Mouse (Mus musculus) hindbrain, embryonic 15.5 days (tissue): ENCODE results near the gene Hnrnpa3. TPM values are rescaled to one million over a fixed set of nuclear protein-coding genes. Genes with fewer than 3 reads are reported as not detected.
A peak's percentile ranks its signal among the peaks of the same experiment; 100 is the strongest.

Source experiments
- ATAC-seq: fragments of 200-750 bp; cut with Nextera tagmentation; 2 replicates; pipeline ENCODE4 v1.8.0; 2017; ENCODE audit warnings: low read depth, moderate number of reproducible peaks, moderate TSS enrichment; ENCODE audit not compliant: low FRiP score
- H3K27ac ChIP-seq: fragments of 300-500 bp; sonication (generic); replicated peaks from 2 replicates; pipeline ENCODE4 v1.5.1; 2015; ENCODE audit warnings: mild to moderate bottlenecking, inconsistent platforms
- H3K27me3 ChIP-seq: fragments of 300-500 bp; sonication (generic); 2 replicates; pipeline ENCODE4 v1.6.1; 2015; ENCODE audit warnings: control low read depth, inconsistent platforms
- H3K36me3 ChIP-seq: fragments of 300-500 bp; sonication (generic); 2 replicates; pipeline ENCODE4 v1.6.1; 2015; ENCODE audit warnings: control low read depth, inconsistent platforms
- H3K4me1 ChIP-seq: fragments of 300-500 bp; sonication (generic); replicated peaks from 2 replicates; pipeline ENCODE4 v1.6.1; 2015; ENCODE audit warnings: control low read depth, inconsistent platforms
- H3K4me2 ChIP-seq: fragments of 300-500 bp; sonication (generic); 2 replicates; pipeline ENCODE4 v1.6.1; 2015; ENCODE audit warnings: moderate library complexity, mild to moderate bottlenecking, inconsistent platforms
- H3K4me3 ChIP-seq: fragments of 300-500 bp; sonication (generic); 2 replicates; pipeline ENCODE4 v1.5.1; 2015; ENCODE audit warnings: mild to moderate bottlenecking, inconsistent platforms
- H3K9ac ChIP-seq: fragments of 300-500 bp; sonication (generic); 2 replicates; pipeline ENCODE4 v1.6.1; 2015; ENCODE audit warnings: inconsistent platforms
- H3K9me3 ChIP-seq: fragments of 300-500 bp; sonication (generic); 2 replicates; pipeline ENCODE4 v1.6.1; 2016; ENCODE audit warnings: control low read depth, inconsistent platforms
- WGBS: fragments of 180-500 bp; shearing (Covaris S2); methylation state at CpG from one replicate; pipeline ENCODE4 v1.1.7; 2015; 5-methylcytosine and 5-hydroxymethylcytosine counted together
- polyA plus RNA-seq: library from polyadenylated mRNA; unstranded; fragments of >200 nt; fragmentation: Nextera tagmentation; extraction: Ambion mirVana; gene quantifications from 2 replicates; pipeline ENCODE4 v1.2.1, GENCODE M21; 2015

Gene Hnrnpa3
- polyA plus RNA-seq, 1 experiment from 2014 or later: 184 TPM

DNA sequence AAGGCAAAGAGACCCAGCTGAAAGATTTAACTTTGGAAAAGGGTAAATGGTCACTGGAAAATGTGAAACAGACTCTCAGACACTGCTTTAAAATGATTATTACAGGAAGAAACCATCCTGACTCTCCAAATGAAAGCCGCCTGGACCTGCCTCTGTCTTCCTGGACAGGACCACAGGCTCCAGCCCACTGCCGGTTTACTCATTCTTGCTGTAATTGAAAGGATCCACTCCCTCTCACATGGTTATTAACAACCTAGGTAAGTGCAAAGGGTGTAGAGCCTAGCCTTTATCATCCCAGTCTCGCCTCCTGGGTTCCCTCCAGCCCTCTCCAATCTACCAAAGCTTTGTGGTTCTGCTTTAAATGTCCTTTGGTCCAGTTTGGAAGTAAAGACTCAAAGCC, 42.1 kb downstream of the Hnrnpa3 start:
- Histone ChIP-seq H3K27ac (no peak overlapping the region), H3K9me3 (no peaks in the 10 kb centered on the region), H3K4me2 (no peak overlapping the region), H3K4me3 (no peak overlapping the region), H3K27me3 (no peaks in the 10 kb centered on the region), H3K9ac (no peak overlapping the region), H3K36me3 (no peaks in the 10 kb centered on the region), H3K4me1 (peaks cover 15% of the 10 kb centered on the region)
- no peak for ATAC-seq
- 83% methylated on average over 3 of the region's 3 CpGs for WGBS

DNA sequence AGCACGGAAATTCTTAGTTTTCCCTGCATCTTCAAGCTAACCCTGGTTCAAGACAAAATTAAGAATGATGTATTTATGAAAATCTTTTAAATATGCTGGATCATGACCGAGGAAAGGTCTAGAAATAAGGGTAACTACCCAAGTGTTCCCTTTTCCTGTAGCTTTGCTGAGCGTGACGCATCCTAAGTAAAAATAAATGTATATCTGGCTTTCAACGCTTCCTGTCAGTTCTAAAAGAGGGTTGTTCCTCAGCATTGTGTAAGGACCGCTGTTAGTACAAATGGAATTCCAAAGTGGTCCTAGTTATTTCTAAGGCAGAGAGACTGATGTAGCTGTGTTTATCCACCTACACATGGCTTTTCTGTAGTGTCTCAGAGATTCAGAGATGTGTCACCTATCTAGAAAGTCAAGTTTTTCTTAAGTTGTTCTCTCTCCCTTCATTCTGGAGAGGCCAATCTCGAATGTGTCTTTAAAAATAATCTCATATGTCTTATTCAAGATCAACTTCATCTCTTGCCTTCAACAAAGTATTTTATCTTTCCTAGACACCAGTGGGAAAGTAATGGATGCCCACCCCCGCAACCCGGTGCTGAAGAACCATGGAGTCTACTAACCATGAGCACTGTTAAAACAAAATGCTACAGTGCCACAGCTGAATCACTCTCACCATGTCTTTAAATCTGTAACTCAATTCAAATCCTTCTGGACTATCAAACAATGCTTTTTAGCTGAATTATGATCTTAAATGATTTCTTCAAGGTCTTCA, 42.9 kb downstream of the Hnrnpa3 start:
- no peaks in the 10 kb centered on the region for H3K27me3 ChIP-seq
- peaks cover 15% of the 10 kb centered on the region for H3K4me1 ChIP-seq
- 79% methylated on average over 9 of the region's 9 CpGs for WGBS
- no peaks in the 10 kb centered on the region for H3K36me3 ChIP-seq
- H3K9me3 ChIP-seq: no peaks in the 10 kb centered on the region
- H3K27ac ChIP-seq: no peak overlapping the region
- ATAC-seq: no peak
- no peak overlapping the region for H3K9ac ChIP-seq
- H3K4me2 ChIP-seq: peak overlapping the region; percentile 80
- H3K4me3 ChIP-seq: no peak overlapping the region

DNA sequence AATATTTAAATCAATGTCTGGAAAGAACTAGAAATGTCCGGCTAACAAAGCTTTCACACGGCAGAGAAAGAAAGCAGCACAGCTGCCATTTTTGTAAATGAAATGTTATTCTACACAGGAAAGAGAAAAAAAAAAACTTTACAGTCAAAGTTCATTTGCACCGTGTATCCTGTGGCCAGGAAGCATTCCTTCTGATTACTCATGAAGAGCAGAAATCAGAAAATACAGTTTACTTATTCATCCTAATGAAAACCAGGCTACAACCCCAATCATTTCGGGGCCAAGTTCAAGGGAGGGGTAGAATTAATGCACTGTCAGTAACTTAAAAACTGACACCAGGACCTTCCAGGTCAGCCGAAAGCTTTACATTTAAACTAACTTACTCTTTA, 43.5 kb downstream of the Hnrnpa3 start:
- no peak overlapping the region for H3K27ac ChIP-seq
- H3K4me1 ChIP-seq: peaks cover 15% of the 10 kb centered on the region
- H3K4me2 ChIP-seq: peak overlapping the region; percentile 80
- no peak overlapping the region for H3K9ac ChIP-seq
- H3K36me3 ChIP-seq: no peaks in the 10 kb centered on the region
- peak overlapping the region; percentile 52 for H3K4me3 ChIP-seq
- no peak for ATAC-seq
- no peaks in the 10 kb centered on the region for H3K9me3 ChIP-seq
- 41% methylated on average over 5 of the region's 5 CpGs for WGBS
- H3K27me3 ChIP-seq: no peaks in the 10 kb centered on the region

- H3K4me3 ChIP-seq: peak overlapping the region; percentile 52
- no peaks in the 10 kb centered on the region for H3K27me3 ChIP-seq
- peaks cover 15% of the 10 kb centered on the region for H3K4me1 ChIP-seq
- ATAC-seq: peak; percentile 91
- peak overlapping the region; percentile 38 for H3K9ac ChIP-seq
- no peaks in the 10 kb centered on the region for H3K9me3 ChIP-seq
- peak overlapping the region; percentile 68 for H3K27ac ChIP-seq
- under 1% methylated on average over 62 of the region's 62 CpGs for WGBS
- H3K4me2 ChIP-seq: peak overlapping the region; percentile 80
- H3K36me3 ChIP-seq: no peaks in the 10 kb centered on the region
Observed at GRCm38 (mm10) chr2:75703375-75704181, 44.5 kb downstream of the Hnrnpa3 start.

DNA sequence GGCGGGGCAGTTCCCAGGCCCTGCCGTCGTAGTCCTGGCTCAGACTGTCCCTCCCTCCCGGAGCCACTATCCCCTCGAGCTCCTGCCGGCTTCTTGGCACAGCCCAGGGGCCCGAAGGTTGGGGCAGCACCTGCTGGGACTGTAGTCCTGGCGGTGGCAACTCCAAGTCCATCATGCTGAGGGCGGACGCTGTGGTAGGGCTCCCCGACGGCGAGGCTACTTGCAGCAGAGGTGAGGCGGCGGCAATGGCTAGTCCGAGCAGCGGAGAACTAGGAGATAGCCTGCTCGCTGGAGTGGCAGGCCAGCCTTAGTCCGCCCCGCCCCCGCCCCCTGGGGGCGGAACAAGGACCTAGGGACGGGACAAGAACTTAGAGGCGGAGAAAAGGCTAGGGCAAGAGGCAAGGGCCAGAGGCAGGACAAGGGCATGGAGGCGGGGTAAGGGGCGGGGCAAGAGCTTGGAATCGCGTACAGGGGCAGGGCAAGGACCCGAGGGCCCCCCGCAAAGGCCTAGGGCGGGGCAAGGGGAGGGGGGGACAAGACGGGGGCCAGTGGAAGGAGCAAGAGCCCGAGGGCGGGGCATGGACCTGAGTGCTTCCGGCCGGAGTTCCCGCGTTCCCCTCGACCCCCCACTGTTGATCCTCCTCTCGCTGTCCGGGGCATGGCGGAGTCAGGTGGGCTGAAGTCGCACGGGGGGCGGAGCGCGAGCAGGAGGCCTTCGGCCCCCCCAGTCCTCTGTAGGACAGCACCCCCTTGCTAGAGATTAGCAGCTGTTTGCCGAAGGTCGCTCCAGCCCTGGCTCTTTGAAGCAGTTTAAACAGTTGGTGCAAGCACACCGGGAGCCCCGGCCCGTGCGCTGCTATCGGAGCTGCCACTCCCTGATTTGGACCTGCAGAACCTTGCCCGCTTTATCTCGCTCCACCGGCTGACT, 45.4 kb downstream of the Hnrnpa3 start, which contains the start of gene Nfe2l2:
Gene Nfe2l2 (minus strand): TSS at position 408 of the 928 bp plus-strand sequence.
- H3K27me3 ChIP-seq: no peaks in the 10 kb centered on the region
- no peaks in the 10 kb centered on the region for H3K9me3 ChIP-seq
- peak within 1 kb of the TSS; percentile 38 for H3K9ac ChIP-seq
- H3K27ac ChIP-seq: peak within 1 kb of the TSS; percentile 68
- peaks cover 15% of the 10 kb centered on the region for H3K4me1 ChIP-seq
- H3K4me3 ChIP-seq: peak within 1 kb of the TSS; percentile 52
- H3K36me3 ChIP-seq: no peaks in the 10 kb centered on the region
- under 1% methylated on average over 57 of the region's 58 CpGs for WGBS
- peak; percentile 90 for ATAC-seq
- H3K4me2 ChIP-seq: peak within 1 kb of the TSS; percentile 80

DNA sequence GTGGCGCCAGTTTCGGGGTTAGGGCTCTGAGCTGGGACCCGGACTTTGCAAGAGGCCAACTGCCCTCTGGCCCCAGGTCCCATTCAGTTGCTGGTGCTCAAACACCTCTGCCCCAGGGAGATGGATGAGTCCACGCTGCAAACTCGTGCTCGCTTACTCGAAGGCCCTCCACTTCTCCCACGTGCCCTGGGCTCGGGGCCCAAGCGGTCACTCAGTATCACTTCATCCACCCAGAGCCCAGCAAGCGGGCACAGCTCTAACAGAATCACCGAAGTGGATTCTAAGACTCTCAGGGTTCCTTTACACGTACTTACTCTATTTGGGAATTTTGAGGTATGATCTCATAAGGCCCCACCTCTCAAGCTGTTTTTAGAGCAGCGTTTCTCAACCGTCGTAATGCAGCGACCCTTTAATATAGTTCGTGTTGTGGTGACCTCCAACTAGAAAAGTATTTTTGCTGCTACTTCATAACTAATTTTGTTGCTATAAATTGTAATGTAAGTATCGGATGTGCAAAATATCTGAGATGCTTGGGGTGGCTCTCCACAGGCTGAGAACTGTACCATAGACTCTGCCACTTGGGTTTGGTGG, 46.2 kb downstream of the Hnrnpa3 start:
- Histone ChIP-seq H3K27ac (peak overlapping the region; percentile 68; the same call in 1 of the 2 replicates), H3K36me3 (no peaks in the 10 kb centered on the region), H3K4me1 (peaks cover 15% of the 10 kb centered on the region), H3K4me2 (peak overlapping the region; percentile 80), H3K9ac (peak overlapping the region; percentile 38; the same call in 1 of the 2 replicates), H3K27me3 (no peaks in the 10 kb centered on the region), H3K4me3 (peak overlapping the region; percentile 52), H3K9me3 (no peaks in the 10 kb centered on the region)
- ATAC-seq: 0 out of 2 replicates have a peak, but pooled peaks have one; percentile 6
- WGBS: 33% methylated on average over 19 of the region's 19 CpGs

DNA sequence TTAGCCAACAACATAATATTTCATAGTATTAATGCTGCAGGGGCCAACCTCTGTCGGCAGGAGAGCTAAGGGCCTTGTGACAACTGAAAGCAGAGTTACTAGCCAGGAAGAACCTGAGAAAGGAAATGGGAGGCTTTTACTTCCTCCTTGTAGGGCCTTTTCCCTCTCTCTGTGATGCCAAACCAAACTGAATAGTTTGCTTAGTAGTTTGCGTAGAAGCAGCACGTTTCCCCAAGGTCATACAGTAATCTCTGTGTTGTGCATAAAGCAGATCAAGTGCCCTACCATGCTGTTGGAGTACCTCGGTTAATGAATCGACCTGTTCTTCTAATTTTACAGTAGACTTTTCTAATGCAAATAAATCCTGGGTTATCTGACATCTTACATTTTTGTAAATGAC, 47.4 kb downstream of the Hnrnpa3 start:
- Histone ChIP-seq H3K4me3 (no peak overlapping the region), H3K36me3 (no peaks in the 10 kb centered on the region), H3K4me2 (no peak overlapping the region), H3K27ac (no peak overlapping the region), H3K9me3 (no peaks in the 10 kb centered on the region), H3K9ac (no peak overlapping the region), H3K4me1 (peaks cover 15% of the 10 kb centered on the region), H3K27me3 (no peaks in the 10 kb centered on the region)
- ATAC-seq: no peak
- 56% methylated on average over 5 of the region's 5 CpGs for WGBS

- WGBS: 16% methylated on average over 1 of the region's 1 CpGs
- no peak overlapping the region for H3K9ac ChIP-seq
- H3K4me3 ChIP-seq: no peak overlapping the region
- H3K4me1 ChIP-seq: peaks cover 15% of the 10 kb centered on the region
- no peaks in the 10 kb centered on the region for H3K36me3 ChIP-seq
- H3K27me3 ChIP-seq: no peaks in the 10 kb centered on the region
- H3K27ac ChIP-seq: no peak overlapping the region
- H3K9me3 ChIP-seq: no peaks in the 10 kb centered on the region
- ATAC-seq: no peak
- H3K4me2 ChIP-seq: no peak overlapping the region
Observed at GRCm38 (mm10) chr2:75707420-75707819, 48.4 kb downstream of the Hnrnpa3 start.

DNA sequence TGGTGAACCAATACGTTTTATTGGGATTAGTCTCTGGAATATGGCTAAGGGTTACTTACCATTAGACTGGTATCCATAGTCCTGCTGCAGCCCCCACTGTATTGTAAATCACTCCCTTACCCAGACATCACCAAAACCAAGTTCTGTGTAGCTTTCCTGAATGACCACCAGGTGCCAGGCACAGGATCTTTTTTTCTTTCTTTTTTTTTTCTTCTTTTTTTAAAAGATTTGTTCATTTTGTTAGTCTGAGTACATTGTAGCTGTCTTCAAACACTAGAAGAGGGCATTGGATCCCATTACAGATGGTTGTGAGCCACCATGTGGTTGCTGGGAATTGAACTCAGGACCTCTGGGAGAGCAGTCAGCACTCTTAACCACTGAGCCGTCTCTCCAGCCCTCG, 54.0 kb downstream of the Hnrnpa3 start:
- Histone ChIP-seq H3K27ac (no peak overlapping the region), H3K4me2 (no peak overlapping the region), H3K4me1 (no peaks in the 10 kb centered on the region), H3K9ac (no peak overlapping the region), H3K9me3 (no peaks in the 10 kb centered on the region), H3K36me3 (no peaks in the 10 kb centered on the region), H3K4me3 (no peak overlapping the region), H3K27me3 (no peaks in the 10 kb centered on the region)
- ATAC-seq: no peak
- WGBS: 84% methylated on average over 3 of the region's 3 CpGs

DNA sequence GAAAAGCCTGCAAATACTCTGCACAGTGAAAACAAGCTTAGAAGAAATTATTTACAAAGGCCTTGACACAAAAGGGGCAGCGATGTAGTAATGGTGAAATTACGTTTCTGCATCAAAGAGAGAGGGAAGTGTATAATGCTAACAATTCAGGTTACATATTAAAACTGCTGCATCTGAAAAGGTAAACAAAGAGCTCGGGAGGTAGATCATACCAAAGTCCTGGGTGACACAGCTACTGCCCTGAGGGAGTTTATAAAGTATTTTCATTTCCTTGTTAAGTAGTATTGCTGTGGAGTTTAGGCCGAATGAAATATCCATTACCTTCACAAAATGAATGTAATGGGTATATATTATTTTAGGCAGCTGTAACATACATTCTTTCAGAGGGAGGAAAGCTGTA, 55.7 kb downstream of the Hnrnpa3 start:
- H3K4me3 ChIP-seq: no peak overlapping the region
- no peak overlapping the region for H3K4me2 ChIP-seq
- H3K27ac ChIP-seq: no peak overlapping the region
- ATAC-seq: no peak
- H3K4me1 ChIP-seq: no peaks in the 10 kb centered on the region
- H3K27me3 ChIP-seq: no peaks in the 10 kb centered on the region
- WGBS: 76% methylated on average over 4 of the region's 4 CpGs
- no peaks in the 10 kb centered on the region for H3K9me3 ChIP-seq
- no peak overlapping the region for H3K9ac ChIP-seq
- H3K36me3 ChIP-seq: no peaks in the 10 kb centered on the region
